Mouse (Mus musculus) neutrophil, adult 5-6 weeks (primary cell): Measurements from ENCODE around the gene Gpc4. TPM values are rescaled to one million over a fixed set of nuclear protein-coding genes. Genes with fewer than 3 reads are reported as not detected.

ENCODE experiments used
- ATAC-seq: fragments of 151-379, 151-347 bp; 2 replicates; pipeline ENCODE4 v1.8.0; 2017; ENCODE audit warnings: mild to moderate bottlenecking, moderate TSS enrichment; ENCODE audit not compliant: insufficient number of reproducible peaks, poor library complexity, low FRiP score, severe bottlenecking; ENCODE audit errors: extremely low read depth
- total RNA-seq: library from RNA; stranded (forward); fragments of 200-1000 nt; gene quantifications from 2 replicates; pipeline ENCODE4 v1.2.3, GENCODE M21; 2017

Gene Gpc4
- total RNA-seq, 1 experiment from 2014 or later: not detected

DNA sequence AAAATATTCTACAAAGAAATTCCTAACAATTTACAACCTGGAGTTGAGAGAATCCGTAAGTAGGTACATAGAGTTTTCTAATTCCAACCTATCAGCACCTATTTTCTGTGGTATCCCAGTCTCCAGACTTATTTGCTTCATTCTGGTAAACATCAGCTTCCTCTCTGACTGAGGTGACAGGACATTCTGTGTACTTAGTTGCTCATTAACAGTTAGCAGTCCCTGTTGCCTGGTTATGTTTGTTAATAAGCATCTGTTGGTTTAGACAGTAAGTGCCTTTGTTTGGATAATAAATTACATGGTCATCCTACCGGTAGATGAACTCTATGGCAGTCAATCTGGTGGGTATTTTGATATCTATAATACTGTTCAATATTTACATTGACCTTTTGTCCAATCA lies 92.6 kb downstream of the Gpc4 start:
- ATAC-seq: no peak

- ATAC-seq: no peak
These were observed 111.6 kb downstream of the Gpc4 start for GRCm38 (mm10) chrX:52053416-52053815.

- ATAC-seq: no peak
These were observed 113.0 kb downstream of the Gpc4 start for GRCm38 (mm10) chrX:52052011-52052410.

DNA sequence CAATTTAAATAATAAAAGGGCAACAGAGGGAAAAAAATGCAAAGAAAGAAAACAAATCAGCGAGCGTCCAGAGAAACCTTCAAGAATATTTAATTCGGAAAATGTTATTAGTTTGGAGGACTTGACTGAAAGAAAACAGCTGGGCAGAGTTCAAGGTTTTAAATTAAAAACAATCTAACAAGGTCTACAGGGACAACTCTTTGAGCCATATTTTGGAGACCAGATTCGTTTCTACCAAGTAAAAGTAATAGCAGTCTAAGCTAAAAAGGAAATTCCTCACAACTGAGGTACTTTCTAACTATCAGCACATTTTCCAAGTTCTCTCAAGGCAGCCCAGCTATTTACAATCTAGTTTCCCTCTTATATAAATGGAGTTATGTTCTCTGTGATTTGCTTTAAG lies 114.1 kb downstream of the Gpc4 start:
- no peak for ATAC-seq

DNA sequence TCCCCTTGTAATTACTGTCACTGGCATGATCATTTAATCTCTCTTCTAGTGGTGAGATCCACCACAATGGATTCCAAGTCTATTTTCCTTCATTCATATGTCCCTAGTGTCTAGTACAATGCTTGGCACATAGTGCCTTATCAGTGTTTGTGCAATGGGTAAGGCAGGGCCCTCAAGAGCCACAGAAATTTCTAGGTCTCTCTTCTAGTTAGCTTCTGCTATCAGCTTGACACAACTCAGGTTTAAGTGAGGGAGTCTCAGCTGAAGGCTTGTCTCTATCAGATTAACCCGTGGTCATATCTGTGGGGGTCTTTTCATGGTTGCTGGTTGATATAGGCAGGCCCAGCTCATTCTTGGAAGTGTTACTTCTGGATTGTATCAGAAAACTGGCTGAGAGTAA lies 125.2 kb downstream of the Gpc4 start:
- no peak for ATAC-seq

- no peak for ATAC-seq
These were observed 134.9 kb downstream of the Gpc4 start for GRCm38 (mm10) chrX:52030146-52030545.

- no peak for ATAC-seq
These were observed 147.4 kb downstream of the Gpc4 start for GRCm38 (mm10) chrX:52017660-52018059.

Other genes with a start within 250 kb of the Gpc4 start
- not detected in 2 replicates for gene 1700080O16Rik, start 192.5 kb downstream of the Gpc4 start, total RNA-seq